Mouse (Mus musculus) midbrain, embryonic 12.5 days (tissue): Measurements from ENCODE around the gene Fam192a. TPM values are rescaled to one million over a fixed set of nuclear protein-coding genes. Genes with fewer than 3 reads are reported as not detected.

Source experiments
- ATAC-seq: fragments of 200-750 bp; cut with Nextera tagmentation; 2 replicates; pipeline ENCODE4 v1.8.0; 2017; ENCODE audit warnings: low read depth, moderate TSS enrichment, moderate library complexity; ENCODE audit not compliant: low FRiP score
- H3K27ac ChIP-seq: fragments of 300-500 bp; sonication (generic); replicated peaks from 2 replicates; pipeline ENCODE4 v1.5.1; 2016; ENCODE audit warnings: mild to moderate bottlenecking
- H3K27me3 ChIP-seq: fragments of 300-500 bp; sonication (generic); 2 replicates; pipeline ENCODE4 v1.6.1; 2016; ENCODE audit warnings: mild to moderate bottlenecking
- H3K36me3 ChIP-seq: fragments of 300-500 bp; sonication (generic); 2 replicates; pipeline ENCODE4 v1.6.1; 2016
- H3K4me1 ChIP-seq: fragments of 300-500 bp; sonication (generic); 2 replicates; pipeline ENCODE4 v1.6.1; 2016
- H3K4me2 ChIP-seq: fragments of 300-500 bp; sonication (generic); replicated peaks from 2 replicates; pipeline ENCODE4 v1.6.1; 2016; ENCODE audit warnings: mild to moderate bottlenecking, moderate library complexity
- H3K4me3 ChIP-seq: fragments of 300-500 bp; sonication (generic); 2 replicates; pipeline ENCODE4 v1.5.1; 2016; ENCODE audit warnings: mild to moderate bottlenecking
- H3K9ac ChIP-seq: fragments of 300-500 bp; sonication (generic); replicated peaks from 2 replicates; pipeline ENCODE4 v1.6.1; 2016; ENCODE audit warnings: mild to moderate bottlenecking, moderate library complexity
- H3K9me3 ChIP-seq: fragments of 300-500 bp; sonication (generic); 2 replicates; pipeline ENCODE4 v1.6.1; 2016; ENCODE audit warnings: mild to moderate bottlenecking
- WGBS: fragments of 180-500 bp; shearing (Covaris S2); methylation state at CpG from one replicate; pipeline ENCODE4 v1.1.7; 2016; 5-methylcytosine and 5-hydroxymethylcytosine counted together
- polyA plus RNA-seq: library from polyadenylated mRNA; unstranded; fragments of >200 nt; fragmentation: Nextera tagmentation; extraction: Ambion mirVana; gene quantifications from 2 replicates; pipeline ENCODE4 v1.2.1, GENCODE M21; 2016

Fam192a gene
- 97.4 and 105 TPM in 2 replicates for polyA plus RNA-seq

DNA sequence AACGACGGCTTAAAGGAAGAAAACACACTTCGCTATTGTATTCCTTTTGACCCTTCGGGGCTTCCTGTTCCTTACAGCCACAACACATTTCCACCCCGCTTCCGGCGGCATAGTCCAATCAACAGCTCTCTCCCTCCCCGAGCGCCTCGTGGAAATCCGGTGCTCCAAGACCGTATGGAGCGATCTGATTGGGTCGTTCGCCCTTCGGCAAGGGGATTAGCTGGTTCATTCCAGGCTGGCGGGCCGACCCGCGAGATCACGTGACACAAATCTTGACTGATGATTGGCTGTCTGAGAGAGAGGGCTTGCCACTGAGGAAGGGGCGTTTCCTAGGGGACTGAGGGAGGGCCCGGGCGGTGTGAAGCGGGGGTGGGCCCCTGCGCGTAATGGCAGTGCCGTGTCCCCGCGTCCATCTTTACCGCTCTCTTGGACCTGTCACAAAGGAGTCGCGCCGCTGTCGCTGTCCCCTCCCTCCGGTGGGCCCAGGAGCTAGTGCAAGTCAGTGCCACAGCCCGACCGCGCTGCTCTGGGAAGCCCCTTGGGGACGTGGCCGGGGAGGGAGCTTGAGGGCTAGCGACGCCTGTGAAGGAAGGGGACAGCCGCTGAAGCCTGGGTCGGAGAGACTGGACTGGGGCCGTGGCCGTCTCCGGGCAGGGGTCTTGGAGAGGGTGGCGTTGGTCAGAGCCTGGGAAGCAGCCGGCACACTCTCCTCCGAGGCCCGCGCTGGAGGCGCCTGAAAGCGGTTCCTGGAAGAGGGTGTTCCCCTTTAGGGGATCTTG, at the start of gene Fam192a, which contains the start of gene Rspry1:
Gene Fam192a, minus strand, starts transcription at position 391 of the 779 bp plus-strand sequence.
Gene Rspry1, plus strand, starts transcription at position 331 of the 779 bp plus-strand sequence.
- H3K9ac ChIP-seq = peak within 1 kb of the TSS; percentile 92
- peak; percentile 100 for ATAC-seq
- H3K27me3 ChIP-seq = no peaks in the 10 kb centered on the region
- H3K4me2 ChIP-seq = peak within 1 kb of the TSS; percentile 98
- peaks cover 28% of the 10 kb centered on the region for H3K4me1 ChIP-seq
- H3K4me3 ChIP-seq = peak within 1 kb of the TSS; percentile 82
- H3K36me3 ChIP-seq = no peaks in the 10 kb centered on the region
- H3K9me3 ChIP-seq = no peaks in the 10 kb centered on the region
- H3K27ac ChIP-seq = peak within 1 kb of the TSS; percentile 88
- under 1% methylated on average over 54 of the region's 55 CpGs for WGBS

DNA sequence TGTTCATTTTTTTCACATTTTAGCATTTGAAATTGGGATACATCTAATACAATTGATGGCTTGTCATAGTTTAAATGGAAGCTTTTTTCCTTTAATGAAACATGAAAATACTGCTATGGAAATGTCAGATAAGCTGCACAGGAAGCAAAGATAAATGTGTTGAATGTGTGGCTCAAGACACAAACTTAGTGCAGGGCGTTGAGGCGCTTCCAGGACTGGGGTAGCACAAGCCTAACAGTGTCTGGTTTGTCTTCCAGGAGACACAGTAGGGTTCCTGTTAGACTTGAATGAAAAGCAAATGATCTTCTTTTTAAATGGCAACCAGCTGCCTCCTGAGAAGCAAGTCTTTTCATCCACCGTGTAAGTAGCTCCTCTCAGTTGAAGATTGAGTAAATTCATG, 47.7 kb upstream of the Fam192a start:
- Histone ChIP-seq H3K36me3 (peaks cover 76% of the 10 kb centered on the region), H3K9ac (no peak overlapping the region), H3K27me3 (no peaks in the 10 kb centered on the region), H3K27ac (no peak overlapping the region), H3K9me3 (no peaks in the 10 kb centered on the region), H3K4me1 (no peaks in the 10 kb centered on the region), H3K4me2 (no peak overlapping the region), H3K4me3 (no peak overlapping the region)
- ATAC-seq = no peak
- WGBS = 42% methylated on average over 3 of the region's 3 CpGs

DNA sequence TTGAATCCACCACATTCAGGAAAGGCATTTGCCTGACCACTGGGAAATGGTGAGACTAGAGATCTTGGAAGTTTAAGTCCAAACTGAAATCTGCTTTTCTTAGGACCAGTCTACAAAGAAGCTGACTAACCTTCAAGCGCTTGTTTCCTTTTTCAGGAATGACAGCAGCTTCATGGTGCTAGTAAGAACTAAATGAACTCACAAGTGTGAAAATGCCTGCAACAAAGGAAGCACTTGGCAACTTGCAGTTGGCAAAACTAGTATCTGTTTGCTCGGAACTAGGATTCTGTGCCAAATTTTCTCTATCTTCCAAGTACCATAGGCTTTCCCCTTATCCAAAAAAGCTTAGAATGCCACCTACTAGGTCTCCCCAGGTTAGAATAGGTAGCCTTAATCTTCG, 44.4 kb upstream of the Fam192a start:
- Histone ChIP-seq H3K9ac (no peak overlapping the region), H3K9me3 (no peaks in the 10 kb centered on the region), H3K27me3 (no peaks in the 10 kb centered on the region), H3K4me3 (no peak overlapping the region), H3K27ac (no peak overlapping the region), H3K36me3 (peaks cover 77% of the 10 kb centered on the region), H3K4me1 (no peaks in the 10 kb centered on the region), H3K4me2 (no peak overlapping the region)
- ATAC-seq = no peak
- WGBS = 95% methylated on average over 3 of the region's 3 CpGs

DNA sequence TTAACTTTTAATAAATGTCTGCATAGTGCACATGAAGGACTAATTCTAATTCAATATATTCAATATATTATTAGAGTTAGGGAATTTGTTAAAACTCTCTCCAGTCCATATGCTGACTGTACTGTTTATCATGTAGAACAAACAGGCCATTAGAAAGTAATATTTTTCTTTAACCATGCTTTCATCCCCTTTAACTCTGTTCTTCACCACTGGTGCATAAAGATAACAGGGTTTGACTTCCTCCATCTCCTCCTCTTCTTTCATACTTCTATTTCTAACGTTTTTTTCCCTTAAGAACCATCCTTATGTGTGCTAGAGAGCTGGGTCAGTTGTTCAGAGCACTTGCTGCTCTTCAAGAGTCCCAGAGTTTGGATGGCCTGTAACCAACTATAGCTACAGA, 43.4 kb upstream of the Fam192a start:
- H3K4me2 ChIP-seq = no peak overlapping the region
- no peak for ATAC-seq
- H3K36me3 ChIP-seq = peaks cover 82% of the 10 kb centered on the region
- 71% methylated on average over 1 of the region's 1 CpGs for WGBS
- H3K27ac ChIP-seq = no peak overlapping the region
- no peaks in the 10 kb centered on the region for H3K27me3 ChIP-seq
- H3K9me3 ChIP-seq = no peaks in the 10 kb centered on the region
- H3K4me3 ChIP-seq = no peak overlapping the region
- no peak overlapping the region for H3K9ac ChIP-seq
- no peaks in the 10 kb centered on the region for H3K4me1 ChIP-seq

DNA sequence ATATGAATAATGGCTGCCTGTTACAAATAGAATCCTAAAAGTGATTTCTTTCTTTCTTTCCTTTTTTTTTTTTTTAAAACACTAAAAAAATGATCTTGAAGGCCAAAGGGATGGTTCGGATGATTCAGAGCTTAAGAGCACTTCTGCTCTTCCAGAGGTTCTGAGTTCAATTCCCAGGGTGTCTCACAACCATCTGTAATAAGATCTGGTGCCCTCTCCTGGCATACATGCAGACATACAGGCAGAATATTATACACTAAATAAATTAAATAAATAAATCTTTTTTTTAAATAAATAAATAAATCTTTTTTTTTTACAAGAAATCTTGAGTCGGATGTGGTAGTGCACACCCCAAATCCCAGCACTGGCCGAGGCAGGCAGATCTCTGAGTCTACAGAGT, 40.1 kb upstream of the Fam192a start:
- ATAC-seq = no peak
- 94% methylated on average over 3 of the region's 3 CpGs for WGBS
- Histone ChIP-seq H3K27ac (no peak overlapping the region), H3K9ac (no peak overlapping the region), H3K36me3 (peaks cover 89% of the 10 kb centered on the region), H3K4me1 (no peaks in the 10 kb centered on the region), H3K27me3 (no peaks in the 10 kb centered on the region), H3K4me3 (no peak overlapping the region), H3K9me3 (no peaks in the 10 kb centered on the region), H3K4me2 (no peak overlapping the region)

DNA sequence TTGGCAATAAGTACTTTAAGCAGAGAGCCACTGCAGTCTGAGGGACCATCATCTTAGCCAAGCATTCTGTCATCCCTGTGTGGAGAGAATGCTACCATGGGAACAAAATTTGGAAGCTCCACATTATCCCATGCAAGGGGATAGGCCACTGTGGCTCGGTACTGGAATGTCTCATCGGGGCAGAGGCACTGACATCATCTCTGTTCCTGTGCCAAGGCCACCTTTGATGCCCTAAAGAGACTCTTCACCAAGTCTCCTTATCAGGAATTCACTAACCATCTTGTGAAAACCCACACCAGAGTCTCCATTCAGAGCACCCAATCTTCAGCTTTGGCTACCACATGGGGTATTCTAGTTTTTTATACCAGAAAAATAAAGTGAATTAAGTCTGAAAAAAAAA, 39.4 kb upstream of the Fam192a start:
- no peak for ATAC-seq
- Histone ChIP-seq H3K4me3 (no peak overlapping the region), H3K4me1 (no peaks in the 10 kb centered on the region), H3K4me2 (no peak overlapping the region), H3K27ac (no peak overlapping the region), H3K9ac (no peak overlapping the region), H3K9me3 (no peaks in the 10 kb centered on the region), H3K36me3 (peaks cover 89% of the 10 kb centered on the region), H3K27me3 (no peaks in the 10 kb centered on the region)
- WGBS = 94% methylated on average over 2 of the region's 2 CpGs

DNA sequence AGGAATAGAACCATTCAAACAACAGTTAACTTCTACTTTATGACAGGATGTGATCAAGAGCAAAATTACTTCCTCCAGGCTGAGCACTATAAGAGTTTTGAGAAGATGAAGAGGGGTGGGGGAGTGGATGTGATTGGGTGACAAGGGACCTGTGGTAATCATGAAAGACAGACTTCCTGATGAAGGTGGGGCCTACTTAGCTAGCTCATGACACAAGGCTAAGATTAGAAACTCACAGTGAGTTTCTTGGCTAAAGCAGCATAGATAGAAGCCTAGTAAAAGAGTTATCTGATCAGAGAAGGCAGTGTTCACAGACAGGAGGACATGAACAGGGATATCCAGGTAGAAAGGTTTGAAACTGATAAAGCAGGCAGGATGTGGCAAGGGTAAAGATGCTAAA, 32.4 kb upstream of the Fam192a start:
- peaks cover 85% of the 10 kb centered on the region for H3K36me3 ChIP-seq
- H3K27ac ChIP-seq = no peak overlapping the region
- H3K4me3 ChIP-seq = no peak overlapping the region
- no peaks in the 10 kb centered on the region for H3K27me3 ChIP-seq
- no peaks in the 10 kb centered on the region for H3K4me1 ChIP-seq
- no peak overlapping the region for H3K9ac ChIP-seq
- H3K9me3 ChIP-seq = no peaks in the 10 kb centered on the region
- no peak overlapping the region for H3K4me2 ChIP-seq
- ATAC-seq = no peak

DNA sequence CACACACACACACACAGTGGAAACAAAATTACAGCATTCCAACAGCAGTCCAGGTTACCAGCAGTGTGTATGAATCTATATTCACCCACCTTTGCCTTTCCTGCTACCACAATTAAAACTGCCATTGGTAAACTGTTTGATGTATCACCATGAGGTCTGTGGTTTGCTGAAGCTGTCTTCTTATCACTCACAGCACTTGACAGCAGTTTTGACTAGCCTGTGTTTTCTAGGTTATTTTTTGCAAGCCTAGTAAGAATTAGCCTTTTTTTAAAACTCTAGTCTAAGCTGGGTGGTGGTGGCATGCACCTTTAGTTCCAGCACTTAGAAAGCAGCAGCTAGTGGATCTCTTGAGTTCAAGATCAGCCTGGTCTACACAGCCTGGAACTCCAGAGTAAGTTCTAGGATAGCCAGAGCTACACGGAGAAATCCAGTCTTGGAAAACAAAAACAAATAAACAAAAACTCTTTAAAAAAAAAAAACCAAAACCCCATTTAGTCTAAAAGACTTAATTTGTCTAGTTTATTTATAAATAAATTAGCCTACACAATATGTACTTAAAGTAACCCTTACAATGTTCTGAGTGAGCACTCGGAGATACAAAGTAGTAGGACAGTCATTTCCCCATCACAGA, 31.9 kb upstream of the Fam192a start:
- Histone ChIP-seq H3K27me3 (no peaks in the 10 kb centered on the region), H3K9me3 (no peaks in the 10 kb centered on the region), H3K4me3 (no peak overlapping the region), H3K4me2 (no peak overlapping the region), H3K4me1 (no peaks in the 10 kb centered on the region), H3K9ac (no peak overlapping the region), H3K27ac (no peak overlapping the region), H3K36me3 (peaks cover 81% of the 10 kb centered on the region)
- 94% methylated on average over 2 of the region's 2 CpGs for WGBS
- ATAC-seq = no peak

DNA sequence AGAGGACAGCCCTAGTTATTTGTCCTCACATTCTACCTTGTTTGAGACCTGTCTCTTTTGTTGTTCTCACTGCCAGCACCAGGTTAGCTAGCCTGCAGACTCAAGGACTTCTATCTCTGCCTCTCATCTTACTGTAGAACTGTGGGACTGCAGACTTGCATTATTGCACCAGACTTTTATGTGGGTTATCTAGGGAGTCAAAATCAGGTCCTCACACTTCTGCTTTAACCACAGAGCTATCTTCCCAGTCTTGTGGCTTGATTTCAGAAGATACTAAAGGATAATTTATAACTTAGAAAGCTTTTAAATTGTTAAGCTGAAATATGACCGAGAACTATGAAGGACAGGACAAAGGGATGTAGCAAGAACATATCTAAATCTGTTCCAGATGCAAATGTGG, 23.1 kb upstream of the Fam192a start:
- WGBS = 98% methylated on average over 1 of the region's 1 CpGs
- no peak for ATAC-seq

DNA sequence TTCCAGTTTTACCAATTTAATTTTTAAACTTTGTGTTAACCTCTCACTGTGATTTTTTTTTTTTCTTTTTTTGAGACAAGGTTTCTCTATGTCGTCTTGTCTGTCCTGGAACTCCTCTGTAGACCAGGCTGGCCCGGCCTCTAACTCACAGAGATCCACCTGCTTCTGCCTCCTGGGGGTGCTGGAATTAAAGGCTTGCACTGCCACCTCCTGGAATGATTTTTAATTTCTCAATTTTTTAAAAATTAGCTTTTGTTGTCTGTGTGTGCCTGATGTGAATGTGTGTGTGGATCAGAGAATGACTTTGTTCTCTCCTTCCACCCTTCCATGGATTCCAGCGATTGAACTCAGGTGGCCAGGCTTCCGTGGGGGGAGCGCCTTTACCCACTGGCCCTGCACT, 5.3 kb upstream of the Fam192a start:
- Histone ChIP-seq H3K4me2 (no peak overlapping the region), H3K9ac (no peak overlapping the region), H3K4me3 (no peak overlapping the region), H3K27ac (no peak overlapping the region), H3K4me1 (peaks cover 13% of the 10 kb centered on the region), H3K27me3 (no peaks in the 10 kb centered on the region), H3K36me3 (no peaks in the 10 kb centered on the region), H3K9me3 (no peaks in the 10 kb centered on the region)
- WGBS = 95% methylated on average over 5 of the region's 5 CpGs
- ATAC-seq = no peak

More for the DNA sequence above, 23.1 kb upstream of the Fam192a start:
- Histone ChIP-seq H3K9me3 (no peaks in the 10 kb centered on the region), H3K4me1 (no peaks in the 10 kb centered on the region), H3K4me3 (no peak overlapping the region), H3K27me3 (no peaks in the 10 kb centered on the region), H3K4me2 (no peak overlapping the region), H3K27ac (no peak overlapping the region), H3K36me3 (peaks cover 27% of the 10 kb centered on the region), H3K9ac (no peak overlapping the region)

DNA sequence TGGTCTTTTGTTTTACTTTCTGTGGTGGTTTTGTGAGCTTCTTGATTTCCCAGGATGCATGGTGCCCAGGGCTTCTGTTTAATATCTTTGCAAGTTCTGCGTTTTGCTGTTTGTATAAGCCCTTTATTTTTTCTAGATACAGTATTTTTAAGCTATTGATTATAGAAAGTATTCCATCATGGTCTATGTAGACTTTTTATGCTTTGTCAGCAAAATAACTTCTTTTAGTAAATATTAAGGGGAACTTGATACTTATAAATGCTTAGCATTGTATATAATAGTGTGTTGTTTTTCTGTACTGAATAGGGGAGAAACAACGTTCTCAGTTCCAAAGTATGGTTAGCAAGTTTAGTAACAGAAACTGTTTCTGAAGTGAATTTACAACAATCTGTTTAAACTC, 2.2 kb upstream of the Fam192a start:
- Histone ChIP-seq H3K9ac (no peak overlapping the region), H3K9me3 (no peaks in the 10 kb centered on the region), H3K36me3 (no peaks in the 10 kb centered on the region), H3K4me1 (peaks cover 26% of the 10 kb centered on the region), H3K27ac (no peak overlapping the region), H3K27me3 (no peaks in the 10 kb centered on the region), H3K4me2 (0 out of 2 replicates have a peak overlapping the region, but pooled peaks have one; percentile 97), H3K4me3 (no peak overlapping the region)
- ATAC-seq = no peak
- 92% methylated on average over 2 of the region's 2 CpGs for WGBS

DNA sequence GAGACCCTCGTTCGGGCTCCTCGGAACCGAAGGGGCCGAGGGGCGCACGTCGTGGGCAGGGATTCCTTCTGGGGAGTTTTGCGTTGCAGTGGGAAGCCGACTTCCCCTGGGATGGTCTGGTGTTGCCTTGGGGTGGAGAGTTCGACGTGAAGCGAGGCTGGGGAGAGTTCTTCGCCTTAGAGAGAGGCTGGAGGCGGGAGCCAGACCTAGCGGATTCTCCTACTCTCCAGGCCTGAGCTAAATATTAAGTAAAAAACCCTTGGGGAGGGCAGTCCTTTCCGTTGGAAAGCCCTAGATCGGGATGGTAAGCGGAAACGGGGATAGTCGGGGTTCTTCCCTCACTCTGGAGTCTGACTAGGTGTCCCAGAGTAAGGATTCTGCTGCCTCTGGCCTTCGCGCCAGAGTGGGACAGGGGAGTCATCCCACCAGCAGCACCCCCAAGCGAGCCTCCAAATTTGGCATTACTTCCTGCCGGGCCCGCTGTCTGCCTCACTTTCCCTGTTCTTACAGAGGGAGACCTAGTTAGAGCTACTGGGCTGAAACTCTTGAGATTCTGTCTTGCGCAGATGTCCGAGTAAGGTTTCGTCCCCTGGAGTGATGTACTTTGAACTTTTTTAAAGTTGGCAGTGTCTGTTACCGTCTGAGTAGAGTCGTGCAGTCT, 804 bp upstream of the Fam192a start:
- H3K9me3 ChIP-seq = no peaks in the 10 kb centered on the region
- ATAC-seq = no peak
- under 1% methylated on average over 31 of the region's 31 CpGs for WGBS
- peaks cover 28% of the 10 kb centered on the region for H3K4me1 ChIP-seq
- peak overlapping the region; percentile 97 for H3K4me2 ChIP-seq
- H3K9ac ChIP-seq = peak overlapping the region; percentile 92
- peak overlapping the region; percentile 88 for H3K27ac ChIP-seq
- no peaks in the 10 kb centered on the region for H3K36me3 ChIP-seq
- H3K27me3 ChIP-seq = no peaks in the 10 kb centered on the region
- H3K4me3 ChIP-seq = peak overlapping the region; percentile 82
